Mouse (Mus musculus) heart, embryonic 16.5 days (tissue): ENCODE results near the gene Eefsec. TPM values are rescaled to one million over a fixed set of nuclear protein-coding genes. Genes with fewer than 3 reads are reported as not detected.

Source experiments
- ATAC-seq: fragments of 200-750 bp; cut with Nextera tagmentation; replicated peaks from 2 replicates; pipeline ENCODE4 v1.8.0; 2017; ENCODE audit warnings: moderate number of reproducible peaks; ENCODE audit not compliant: insufficient read depth, low FRiP score; ENCODE audit errors: extremely low read depth
- H3K27ac ChIP-seq: fragments of 300-500 bp; sonication (generic); 2 replicates; pipeline ENCODE4 v1.5.1; 2014; ENCODE audit warnings: mild to moderate bottlenecking, low read length, control low read depth, moderate library complexity
- H3K27me3 ChIP-seq: fragments of 300-500 bp; sonication (generic); 2 replicates; pipeline ENCODE4 v1.6.1; 2014; ENCODE audit warnings: low read length, mixed read lengths; ENCODE audit not compliant: control insufficient read depth, insufficient read depth
- H3K36me3 ChIP-seq: fragments of 300-500 bp; sonication (generic); 2 replicates; pipeline ENCODE4 v1.6.1; 2014; ENCODE audit not compliant: control insufficient read depth, insufficient read depth
- H3K4me1 ChIP-seq: fragments of 300-500 bp; sonication (generic); 2 replicates; pipeline ENCODE4 v1.6.1; 2014; ENCODE audit warnings: low read length, mixed read lengths; ENCODE audit not compliant: control insufficient read depth, insufficient read depth
- H3K4me2 ChIP-seq: fragments of 300-500 bp; sonication (generic); 2 replicates; pipeline ENCODE4 v1.6.1; 2014; ENCODE audit warnings: low read depth, mild to moderate bottlenecking, control low read depth, low read length
- H3K4me3 ChIP-seq: fragments of 300-500 bp; sonication (generic); 2 replicates; pipeline ENCODE4 v1.5.1; 2014; ENCODE audit warnings: mild to moderate bottlenecking, control low read depth, low read length
- H3K9ac ChIP-seq: fragments of 300-500 bp; sonication (generic); 2 replicates; pipeline ENCODE4 v1.6.1; 2014; ENCODE audit warnings: low read length, control low read depth
- H3K9me3 ChIP-seq: fragments of 300-500 bp; sonication (generic); replicated peaks from 2 replicates; pipeline ENCODE4 v1.6.1; 2016; ENCODE audit warnings: low read length; ENCODE audit not compliant: control insufficient read depth
- WGBS: fragments of 180-500 bp; shearing (Covaris S2); extraction: QIAGEN DNeasy Blood & Tissue Kit; methylation state at CpG from one replicate; pipeline ENCODE4 v1.1.7; 2014; 5-methylcytosine and 5-hydroxymethylcytosine counted together
- polyA plus RNA-seq: library from polyadenylated mRNA; unstranded; fragments of >200 nt; fragmentation: Nextera tagmentation; extraction: Ambion mirVana; gene quantifications from 2 replicates; pipeline ENCODE4 v1.2.1, GENCODE M21; 2015

The Eefsec gene
- polyA plus RNA-seq, 1 experiment from 2014 or later, result 19.8 TPM

DNA sequence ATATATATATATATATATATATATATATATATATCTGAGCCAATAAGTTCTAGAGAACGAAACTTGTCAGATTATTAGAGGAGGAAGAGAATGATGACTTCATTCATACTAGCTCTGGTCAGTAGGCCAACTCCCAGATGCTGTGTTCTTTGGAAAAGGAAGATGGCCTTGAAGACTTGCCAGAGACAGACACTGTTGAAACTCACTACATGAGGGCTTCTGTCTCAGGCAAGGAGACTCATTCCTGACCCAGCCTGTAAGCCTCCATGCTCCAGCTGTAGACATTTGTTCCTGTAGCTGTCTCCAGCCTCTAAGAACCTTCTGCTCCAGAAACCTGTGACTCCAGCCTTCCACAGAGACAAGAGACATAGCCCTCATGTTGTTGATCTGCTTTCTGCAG lies 85.2 kb downstream of the Eefsec start:
- no peaks in the 10 kb centered on the region for H3K9me3 ChIP-seq
- no peaks in the 10 kb centered on the region for H3K36me3 ChIP-seq
- H3K4me3 ChIP-seq, result no peak overlapping the region
- H3K27ac ChIP-seq, result no peak overlapping the region
- H3K9ac ChIP-seq, result no peak overlapping the region
- H3K27me3 ChIP-seq, result no peaks in the 10 kb centered on the region
- H3K4me2 ChIP-seq, result no peak overlapping the region
- ATAC-seq, result no peak
- WGBS, result 68% methylated on average over 1 of the region's 1 CpGs
- peaks cover 1% of the 10 kb centered on the region for H3K4me1 ChIP-seq

DNA sequence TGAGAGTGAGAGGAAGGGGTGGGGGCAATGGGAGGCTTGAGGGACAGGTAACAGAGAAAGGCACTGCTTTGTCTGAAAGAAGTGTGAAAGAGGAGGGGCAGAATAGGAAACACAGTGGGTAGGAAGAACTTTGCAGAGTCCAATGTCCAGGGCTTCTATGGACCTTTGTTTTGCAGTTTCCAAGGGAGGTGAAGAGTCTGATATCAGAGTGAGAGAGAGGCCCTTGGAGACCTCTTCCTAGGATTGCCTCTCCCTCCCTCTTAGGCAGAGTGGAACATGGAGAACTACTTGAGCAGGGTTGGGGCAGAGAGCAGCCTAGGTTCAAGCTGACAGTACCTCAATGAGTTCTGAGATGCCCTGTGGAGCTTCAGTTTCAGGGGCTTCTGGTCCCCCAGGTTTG lies 88.1 kb downstream of the Eefsec start:
- no peaks in the 10 kb centered on the region for H3K9me3 ChIP-seq
- H3K36me3 ChIP-seq, result no peaks in the 10 kb centered on the region
- no peak overlapping the region for H3K4me3 ChIP-seq
- H3K9ac ChIP-seq, result no peak overlapping the region
- H3K27ac ChIP-seq, result no peak overlapping the region
- peaks cover 7% of the 10 kb centered on the region for H3K4me1 ChIP-seq
- no peak for ATAC-seq
- H3K27me3 ChIP-seq, result no peaks in the 10 kb centered on the region
- H3K4me2 ChIP-seq, result no peak overlapping the region

DNA sequence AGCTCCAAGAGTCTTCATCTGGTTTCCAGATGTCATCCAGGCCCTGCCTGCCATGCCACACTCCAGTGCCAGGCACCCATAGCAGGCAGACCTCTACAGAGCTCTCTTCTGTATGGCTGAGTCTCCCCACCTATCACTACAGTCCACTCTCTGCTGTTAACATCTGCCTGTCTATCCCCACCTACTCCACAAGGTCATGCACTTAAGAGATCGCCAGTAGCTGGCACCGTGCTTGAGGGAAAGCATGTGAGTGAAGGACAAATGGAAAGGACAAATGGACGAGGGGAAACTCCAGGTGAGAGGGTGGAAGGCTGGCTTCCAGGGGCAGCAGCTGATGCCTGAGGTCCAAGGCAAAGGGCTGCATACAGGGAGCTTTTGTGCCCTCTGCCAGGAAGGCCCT lies 90.5 kb downstream of the Eefsec start:
- no peak overlapping the region for H3K27ac ChIP-seq
- WGBS, result 49% methylated on average over 3 of the region's 3 CpGs
- H3K4me3 ChIP-seq, result no peak overlapping the region
- no peaks in the 10 kb centered on the region for H3K27me3 ChIP-seq
- no peaks in the 10 kb centered on the region for H3K9me3 ChIP-seq
- peaks cover 7% of the 10 kb centered on the region for H3K4me1 ChIP-seq
- no peak overlapping the region for H3K9ac ChIP-seq
- ATAC-seq, result no peak; the same call in 1 of the 2 replicates
- no peak overlapping the region for H3K4me2 ChIP-seq
- no peaks in the 10 kb centered on the region for H3K36me3 ChIP-seq

DNA sequence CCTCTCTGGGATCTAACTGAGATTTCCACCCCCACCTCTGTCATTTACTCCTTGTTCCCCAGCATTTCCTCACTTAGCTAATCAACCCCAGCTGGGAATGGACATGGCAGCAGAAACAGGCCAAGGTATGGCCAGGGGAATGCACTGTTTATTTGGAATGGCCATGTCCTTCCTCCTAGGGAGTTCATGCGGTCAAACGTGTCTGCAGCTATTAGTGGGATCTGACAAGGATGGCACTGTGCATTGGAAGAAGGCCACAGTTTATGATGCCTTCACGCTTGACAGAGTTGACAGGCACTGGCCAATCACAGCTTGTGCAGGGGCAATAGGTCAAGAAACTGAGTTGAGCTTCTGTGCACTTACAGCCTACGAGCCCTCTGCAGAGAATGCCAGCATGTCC lies 93.8 kb downstream of the Eefsec start:
- Histone ChIP-seq H3K27ac (no peak overlapping the region), H3K9me3 (no peaks in the 10 kb centered on the region), H3K4me3 (no peak overlapping the region), H3K27me3 (no peaks in the 10 kb centered on the region), H3K9ac (no peak overlapping the region), H3K4me1 (peaks cover 7% of the 10 kb centered on the region), H3K36me3 (no peaks in the 10 kb centered on the region), H3K4me2 (no peak overlapping the region)
- ATAC-seq, result no peak
- 49% methylated on average over 4 of the region's 4 CpGs for WGBS

DNA sequence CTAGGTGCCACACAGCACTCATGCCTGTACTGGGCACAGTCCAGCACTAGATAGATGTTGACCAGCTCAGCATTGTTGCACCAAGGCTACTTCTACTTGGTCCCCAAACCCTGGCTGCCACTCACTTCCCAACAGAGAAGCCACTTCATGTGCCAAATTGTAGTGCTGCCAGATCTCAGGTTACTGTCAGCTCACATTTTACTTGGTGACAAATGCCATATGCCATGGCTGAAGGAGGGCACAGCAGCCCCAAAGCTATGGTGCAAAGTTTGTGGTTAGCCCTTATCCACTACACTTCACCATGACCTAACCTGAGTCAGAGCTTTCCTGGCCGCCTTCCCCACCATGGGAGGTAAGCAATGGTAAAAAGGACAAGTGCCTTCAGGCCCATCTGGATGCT lies 99.6 kb downstream of the Eefsec start:
- 90% methylated on average over 1 of the region's 1 CpGs for WGBS
- ATAC-seq, result no peak
- Histone ChIP-seq H3K36me3 (no peaks in the 10 kb centered on the region), H3K27me3 (no peaks in the 10 kb centered on the region), H3K4me3 (no peak overlapping the region), H3K4me1 (peaks cover 26% of the 10 kb centered on the region), H3K9me3 (no peaks in the 10 kb centered on the region), H3K27ac (no peak overlapping the region), H3K9ac (no peak overlapping the region), H3K4me2 (no peak overlapping the region)

DNA sequence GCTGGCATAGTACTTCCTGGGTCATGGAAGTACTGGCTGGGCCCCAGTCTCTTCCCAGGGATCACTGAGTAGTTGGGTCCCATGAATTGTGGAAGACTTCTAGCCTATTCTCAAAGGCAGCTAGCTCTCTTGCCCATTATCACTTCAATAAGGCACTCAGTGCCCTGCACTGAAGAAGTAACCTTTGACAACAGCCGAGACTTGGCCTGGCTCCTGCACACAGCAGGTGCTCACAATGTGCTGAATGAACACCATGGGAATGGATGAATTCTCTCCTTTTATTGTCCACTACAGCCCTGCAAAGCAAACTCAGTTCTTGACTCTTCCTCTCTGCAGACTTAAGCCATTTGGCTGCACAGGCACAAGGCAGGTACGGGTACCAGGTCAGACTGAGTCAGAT lies 101.0 kb downstream of the Eefsec start:
- ATAC-seq, result no peak
- peaks cover 34% of the 10 kb centered on the region for H3K4me1 ChIP-seq
- no peak overlapping the region for H3K4me3 ChIP-seq
- no peak overlapping the region for H3K9ac ChIP-seq
- H3K36me3 ChIP-seq, result no peaks in the 10 kb centered on the region
- no peaks in the 10 kb centered on the region for H3K27me3 ChIP-seq
- WGBS, result 86% methylated on average over 2 of the region's 2 CpGs
- no peak overlapping the region for H3K27ac ChIP-seq
- H3K9me3 ChIP-seq, result no peaks in the 10 kb centered on the region
- H3K4me2 ChIP-seq, result no peak overlapping the region

DNA sequence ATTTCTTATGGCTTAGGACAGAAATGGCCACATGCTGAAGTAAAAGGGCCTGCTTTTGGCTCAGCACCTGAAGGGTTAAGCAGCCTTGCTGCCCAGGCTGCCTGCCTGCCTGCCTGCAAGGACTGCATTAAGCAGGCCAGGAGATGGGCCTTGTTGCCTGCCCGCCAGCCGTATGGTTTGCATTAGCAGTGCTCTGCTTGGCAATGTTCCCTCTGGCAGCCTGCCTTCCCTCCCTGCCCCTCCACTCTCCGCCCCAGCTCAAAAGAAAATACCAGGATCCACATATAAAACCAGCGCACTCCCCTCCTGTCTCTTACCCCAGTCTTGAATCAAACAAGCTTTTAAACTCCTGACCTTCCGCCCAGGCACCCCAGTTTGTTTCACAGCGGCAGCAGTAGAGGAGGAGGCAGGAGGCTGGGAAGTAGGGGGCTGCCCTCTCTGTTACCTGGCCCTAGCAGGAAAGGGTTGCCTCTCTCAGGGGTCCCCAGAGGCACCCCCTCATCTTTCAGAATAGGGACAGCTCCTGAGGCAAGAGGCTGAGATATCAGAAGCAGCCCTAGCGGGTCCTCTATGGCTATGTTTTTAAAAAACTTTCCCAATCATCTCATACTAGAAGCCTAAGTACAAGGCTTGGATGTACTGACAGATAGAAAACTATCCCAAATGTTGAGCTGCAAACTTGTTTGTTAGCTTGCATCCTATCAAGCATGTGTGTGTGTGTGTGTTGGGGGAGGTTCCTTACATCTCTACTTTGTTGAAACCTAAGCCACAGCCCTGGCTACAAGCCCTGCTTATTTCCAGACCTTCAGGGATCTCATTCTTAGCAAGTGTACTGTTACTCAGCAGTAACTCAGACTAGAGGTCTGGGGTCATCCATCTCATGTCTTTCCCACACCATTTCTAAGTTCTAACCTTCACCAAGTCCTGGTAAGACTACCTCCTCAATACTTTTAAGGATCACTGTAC lies 102.6 kb downstream of the Eefsec start:
- peak overlapping the region; percentile 55 for H3K9ac ChIP-seq
- H3K4me3 ChIP-seq, result no peak overlapping the region
- no peaks in the 10 kb centered on the region for H3K27me3 ChIP-seq
- ATAC-seq, result peak; percentile 81
- no peaks in the 10 kb centered on the region for H3K36me3 ChIP-seq
- peak overlapping the region; percentile 72 for H3K27ac ChIP-seq
- no peaks in the 10 kb centered on the region for H3K9me3 ChIP-seq
- WGBS, result 23% methylated on average over 7 of the region's 7 CpGs
- H3K4me1 ChIP-seq, result peaks cover 34% of the 10 kb centered on the region
- H3K4me2 ChIP-seq, result peak overlapping the region; percentile 34; the same call in 1 of the 2 replicates

DNA sequence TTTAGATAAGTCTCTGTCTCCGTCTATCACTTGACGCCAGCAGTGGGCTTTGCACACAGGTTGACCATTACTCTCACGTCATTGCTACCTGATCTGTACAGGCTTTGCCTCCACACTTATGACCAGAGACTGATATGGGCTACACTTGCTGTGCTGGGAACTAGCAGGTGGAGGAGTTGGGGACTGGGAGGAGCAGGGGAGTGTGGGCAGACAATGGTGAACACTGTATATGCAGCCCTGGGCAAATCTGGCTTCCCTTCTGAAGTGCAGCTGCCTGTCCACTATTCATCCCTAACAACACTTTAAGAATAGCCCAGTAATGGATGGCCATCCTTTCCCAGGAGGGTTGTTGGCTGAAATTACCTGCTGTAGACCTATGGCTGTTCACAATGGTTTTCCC lies 103.4 kb downstream of the Eefsec start:
- no peak overlapping the region for H3K4me2 ChIP-seq
- H3K4me1 ChIP-seq, result peaks cover 34% of the 10 kb centered on the region
- H3K9me3 ChIP-seq, result no peaks in the 10 kb centered on the region
- H3K27me3 ChIP-seq, result no peaks in the 10 kb centered on the region
- peak overlapping the region; percentile 50; the same call in 1 of the 2 replicates for H3K9ac ChIP-seq
- no peaks in the 10 kb centered on the region for H3K36me3 ChIP-seq
- WGBS, result 67% methylated on average over 3 of the region's 3 CpGs
- H3K4me3 ChIP-seq, result no peak overlapping the region
- ATAC-seq, result no peak
- peak overlapping the region; percentile 32 for H3K27ac ChIP-seq

DNA sequence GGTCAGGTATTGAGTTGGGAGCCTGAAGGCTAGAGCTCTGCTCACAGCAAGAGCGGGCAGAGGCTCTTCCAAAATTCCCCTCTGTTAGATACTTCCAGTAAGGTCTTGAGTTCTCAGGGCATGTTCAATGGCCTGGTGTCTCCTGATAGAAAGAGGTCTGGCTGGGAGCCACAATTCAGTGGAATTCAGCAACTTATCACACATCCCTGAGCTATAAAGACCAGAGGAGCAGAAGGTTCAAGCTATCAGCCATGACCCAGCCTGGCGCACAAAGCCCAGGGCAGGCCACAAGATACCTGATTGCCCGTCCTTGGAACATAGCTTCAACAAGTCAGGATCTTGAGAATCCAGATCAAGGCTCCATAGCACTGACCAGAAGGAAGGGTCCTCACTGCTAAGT lies 105.2 kb downstream of the Eefsec start:
- no peak overlapping the region for H3K4me3 ChIP-seq
- WGBS, result 62% methylated on average over 3 of the region's 3 CpGs
- no peaks in the 10 kb centered on the region for H3K9me3 ChIP-seq
- no peak for ATAC-seq
- no peak overlapping the region for H3K4me2 ChIP-seq
- H3K9ac ChIP-seq, result no peak overlapping the region
- no peaks in the 10 kb centered on the region for H3K36me3 ChIP-seq
- H3K27me3 ChIP-seq, result no peaks in the 10 kb centered on the region
- no peak overlapping the region for H3K27ac ChIP-seq
- peaks cover 34% of the 10 kb centered on the region for H3K4me1 ChIP-seq
